Mouse (Mus musculus) gastrocnemius, adult 18-20 months (tissue): ENCODE results near the gene Git2. TPM values are rescaled to one million over a fixed set of nuclear protein-coding genes. Genes with fewer than 3 reads are reported as not detected.

Experiments used
- DNase-seq: peaks from one replicate; pipeline ENCODE4 v3.0.0; 2021; ENCODE audit warnings: low spot score
- total RNA-seq, 2 experiments: library from RNA; stranded (reverse); gene quantifications; 2 replicates each; pipeline ENCODE4 v1.2.3; 2021

Gene Git2
- total RNA-seq, 2 experiments from 2014 or later, result 13.3 to 16.2 TPM

DNA sequence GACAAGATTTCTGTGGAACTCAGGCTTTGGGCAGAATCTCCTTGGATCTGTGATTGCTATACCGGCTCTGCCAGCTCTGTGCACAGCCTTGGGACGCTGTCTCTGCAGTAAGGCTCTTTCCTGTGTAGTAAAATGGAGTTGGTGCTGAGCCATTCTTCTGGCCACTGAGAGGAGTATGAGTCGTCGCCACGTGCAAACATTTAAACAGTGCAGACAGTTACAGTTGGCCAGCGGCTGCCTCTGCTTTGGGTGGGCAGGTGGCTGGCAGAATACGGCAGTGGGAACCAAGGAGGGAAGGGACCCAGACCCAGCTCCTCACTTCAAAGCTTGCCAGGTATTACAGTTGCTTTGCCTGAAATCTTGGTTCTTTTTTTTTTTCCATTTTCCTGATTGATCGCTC lies 21.9 kb upstream of the Git2 start:
- DNase-seq, result no peak

DNA sequence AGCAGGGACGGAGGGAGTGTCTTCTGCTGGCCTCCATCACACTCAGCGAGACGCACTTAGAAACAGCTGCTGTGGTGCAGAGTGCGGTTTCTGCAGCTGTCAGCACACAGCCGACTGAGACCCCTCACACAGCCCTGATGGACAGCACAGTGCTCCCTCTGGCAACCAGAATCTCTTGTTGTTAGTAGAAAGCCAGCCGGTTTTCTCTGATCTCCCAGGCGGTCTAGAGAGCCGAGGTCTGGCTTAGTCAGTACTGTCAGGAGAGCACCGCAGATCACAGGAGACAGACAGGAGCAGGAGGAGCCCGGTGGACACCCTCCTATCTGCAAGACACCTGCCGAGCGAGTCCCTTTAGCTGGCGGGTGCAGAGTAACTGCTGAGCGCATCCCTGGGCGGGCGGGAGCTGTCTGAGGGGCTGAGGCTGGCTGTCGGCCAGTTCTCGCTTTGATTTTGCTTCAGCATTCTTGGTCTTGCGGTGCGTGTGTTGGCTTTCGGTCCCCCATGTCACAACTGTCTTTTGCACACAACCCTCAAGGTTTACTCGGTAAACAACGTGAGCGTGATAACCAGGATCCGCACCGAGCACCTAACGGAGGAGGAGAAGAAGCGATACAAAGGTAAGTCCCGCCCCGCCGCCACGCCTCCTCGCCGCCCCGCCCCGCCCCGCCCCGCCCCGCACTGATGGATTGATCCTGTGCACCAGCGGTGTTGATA lies 21.1 kb upstream of the Git2 start:
- no peak for DNase-seq

DNA sequence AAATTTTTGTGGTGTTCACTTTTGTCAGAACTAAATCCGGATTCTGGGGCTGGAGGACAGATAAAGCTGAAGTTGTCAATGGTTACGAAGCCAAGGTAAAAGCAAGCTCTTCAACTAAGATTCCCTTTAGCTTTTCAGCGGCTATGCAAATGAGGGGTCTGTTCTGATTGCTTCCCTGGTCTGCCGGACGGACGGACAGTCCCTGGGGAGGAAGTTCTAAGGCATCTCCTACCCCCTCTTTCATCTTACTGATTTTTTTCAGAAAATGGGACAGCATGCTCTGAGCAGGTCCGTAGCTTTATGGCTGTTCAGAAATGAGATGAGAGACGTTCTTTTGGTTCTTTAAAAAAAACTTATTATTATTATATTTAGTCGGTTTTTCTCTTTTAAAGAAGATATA lies 20.3 kb upstream of the Git2 start:
- DNase-seq, result no peak

DNA sequence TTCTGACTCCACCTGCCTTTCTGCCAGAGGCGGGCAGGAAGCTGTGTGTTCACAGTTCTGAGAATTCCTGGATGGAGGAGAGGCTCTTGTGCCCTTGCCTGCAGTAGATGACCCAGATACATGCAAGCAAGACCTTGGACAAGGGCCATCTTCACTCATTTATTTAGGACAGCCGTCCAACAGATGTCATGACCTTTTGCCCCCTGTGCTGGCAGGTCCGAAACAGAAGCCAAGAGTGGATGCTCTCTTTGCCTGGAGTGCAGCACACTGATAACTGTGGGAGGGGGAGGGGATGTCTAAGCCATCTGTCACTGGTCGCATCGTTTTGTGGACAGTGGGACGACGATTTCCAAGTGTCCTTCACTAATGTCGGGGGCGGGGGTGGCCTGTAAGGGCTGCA lies 19.9 kb upstream of the Git2 start:
- no peak for DNase-seq

DNA sequence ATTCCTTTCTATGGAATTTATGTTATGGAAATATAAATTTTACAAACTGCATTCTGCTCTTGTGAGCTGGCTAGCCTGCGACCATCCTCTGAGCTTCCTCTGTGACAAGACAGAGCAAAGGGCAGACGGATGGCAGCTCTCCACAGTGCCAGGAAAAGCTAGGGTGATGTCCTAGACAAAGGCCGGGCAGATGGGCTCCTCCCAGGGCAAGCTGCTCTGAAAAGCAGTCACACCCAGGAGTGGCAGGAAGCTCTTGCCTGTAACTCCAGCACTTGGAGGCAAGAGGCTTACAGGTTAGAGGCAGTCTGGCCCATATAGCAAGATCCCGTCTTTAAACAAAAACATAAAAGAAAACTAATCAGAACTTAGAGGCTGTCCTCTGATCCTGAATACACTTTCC lies 19.3 kb upstream of the Git2 start:
- no peak for DNase-seq

DNA sequence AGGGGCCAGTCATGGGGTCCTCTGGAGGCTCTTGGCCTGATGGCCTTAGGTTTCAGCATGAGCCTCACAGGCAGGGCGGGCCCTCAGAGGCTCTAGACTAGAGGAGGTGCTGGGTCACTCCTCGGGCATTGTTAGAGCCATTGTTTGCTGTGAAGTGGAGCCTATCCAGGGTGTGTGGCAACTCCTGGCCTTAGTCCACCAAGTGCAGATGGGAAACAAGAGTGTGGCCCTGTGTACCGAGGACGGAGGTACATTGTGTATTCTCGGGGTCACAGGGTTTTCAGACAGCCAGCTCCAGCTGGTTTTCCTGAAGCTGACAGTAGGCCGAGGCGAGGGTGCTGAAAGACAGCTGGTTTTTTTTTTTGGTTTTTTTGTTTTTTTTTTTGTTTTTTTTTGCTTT lies 18.0 kb upstream of the Git2 start:
- DNase-seq, result peak; percentile 24

DNA sequence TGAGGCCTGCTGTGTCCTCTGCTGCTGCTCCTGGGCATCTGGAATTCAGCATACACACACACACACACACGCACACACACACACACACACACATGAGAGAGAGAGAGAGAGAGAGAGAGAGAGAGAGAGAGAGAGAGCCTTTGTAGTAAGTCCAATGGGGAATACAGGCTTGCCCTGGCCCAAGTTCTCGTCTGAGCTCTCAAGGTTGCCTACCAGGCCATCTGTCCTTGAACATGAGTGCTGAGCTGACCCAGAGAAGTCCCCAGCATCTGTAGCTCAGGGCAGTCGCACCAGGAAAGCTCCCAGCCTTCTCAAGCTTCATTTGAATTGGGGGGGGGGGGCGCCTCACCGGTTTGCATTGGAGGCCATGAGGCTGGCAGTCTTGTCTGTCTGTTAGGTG lies 9.9 kb upstream of the Git2 start:
- no peak for DNase-seq

DNA sequence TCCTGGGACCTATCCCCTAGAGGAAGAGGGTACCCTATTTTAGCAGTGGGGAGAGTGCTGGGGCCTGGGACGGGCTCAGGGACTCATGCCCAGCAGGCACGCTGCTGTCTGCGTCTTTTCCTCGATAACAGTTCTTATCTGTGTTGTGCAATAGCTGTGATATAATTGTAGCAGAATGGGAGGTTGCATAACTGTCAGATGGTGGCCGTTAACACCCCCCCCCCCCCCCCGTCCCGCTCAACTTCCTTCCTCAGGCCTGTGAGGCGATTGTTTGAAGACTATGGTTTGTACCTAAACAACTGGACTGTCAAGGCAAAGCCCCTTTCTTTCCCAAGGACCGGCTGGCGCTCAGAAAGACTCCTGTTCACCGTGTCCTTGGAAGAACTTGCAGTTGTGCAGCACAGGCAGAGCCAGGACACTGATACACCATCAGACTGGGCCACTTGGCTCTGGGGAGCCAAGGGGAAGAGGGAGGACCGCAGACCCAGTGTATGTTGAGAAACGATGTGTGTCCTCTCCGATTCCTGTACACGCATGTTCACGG lies 9.4 kb upstream of the Git2 start:
- DNase-seq, result no peak

DNA sequence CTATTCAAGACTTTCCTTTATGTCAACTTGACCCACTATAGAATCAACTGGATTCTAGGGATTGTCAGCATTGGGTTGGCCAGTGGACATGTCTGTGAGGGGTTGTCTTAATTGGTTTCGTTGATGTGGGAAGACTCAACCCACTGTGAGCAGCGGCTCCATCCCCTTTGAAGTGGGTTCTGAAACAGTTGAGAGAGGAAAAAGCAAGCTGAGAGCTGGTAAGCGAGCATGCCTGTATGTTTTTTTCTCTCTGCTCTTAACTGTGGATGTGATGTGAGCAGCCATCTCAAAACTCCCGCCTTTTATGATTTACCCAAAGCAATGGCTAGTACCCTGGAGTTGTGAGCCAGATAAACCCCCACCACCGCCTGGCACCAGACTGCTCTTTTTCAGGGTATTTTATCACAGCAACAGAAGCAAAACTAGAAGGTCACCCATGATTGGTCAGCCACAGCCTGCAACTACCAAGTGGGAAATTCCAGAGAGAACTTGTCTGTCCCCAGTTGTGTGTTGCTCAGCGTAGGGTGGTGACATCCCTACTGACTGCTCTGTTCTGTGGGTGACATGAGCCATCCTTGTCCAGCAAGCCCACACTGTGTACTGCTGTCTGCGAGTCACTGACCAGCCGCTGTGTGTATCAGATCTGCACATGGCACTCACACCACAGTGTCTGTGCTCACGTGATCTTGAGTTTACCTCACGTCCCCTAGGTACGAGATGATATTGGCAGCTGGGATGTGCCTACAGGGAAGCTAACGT lies 8.3 kb upstream of the Git2 start:
- no peak for DNase-seq

DNA sequence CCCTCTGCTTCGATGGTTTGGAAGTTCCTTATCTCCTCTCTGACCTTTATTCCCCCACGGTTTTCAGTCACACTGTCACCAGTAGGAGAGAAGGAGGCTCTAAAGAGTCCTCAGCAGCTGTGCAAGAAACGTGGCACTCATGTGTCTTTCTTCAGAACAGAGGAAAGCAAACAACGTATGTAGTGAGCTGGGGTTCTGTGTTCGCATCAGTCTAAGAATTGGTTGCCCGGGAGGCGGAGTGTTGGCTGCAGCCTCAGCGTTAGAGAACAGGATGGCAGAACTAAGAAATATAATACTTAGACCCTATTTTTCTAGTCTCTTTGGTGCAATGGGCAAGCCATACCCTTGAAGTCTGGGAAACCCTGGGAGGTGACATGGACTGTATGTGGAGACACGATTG lies 7.7 kb upstream of the Git2 start:
- DNase-seq, result no peak

DNA sequence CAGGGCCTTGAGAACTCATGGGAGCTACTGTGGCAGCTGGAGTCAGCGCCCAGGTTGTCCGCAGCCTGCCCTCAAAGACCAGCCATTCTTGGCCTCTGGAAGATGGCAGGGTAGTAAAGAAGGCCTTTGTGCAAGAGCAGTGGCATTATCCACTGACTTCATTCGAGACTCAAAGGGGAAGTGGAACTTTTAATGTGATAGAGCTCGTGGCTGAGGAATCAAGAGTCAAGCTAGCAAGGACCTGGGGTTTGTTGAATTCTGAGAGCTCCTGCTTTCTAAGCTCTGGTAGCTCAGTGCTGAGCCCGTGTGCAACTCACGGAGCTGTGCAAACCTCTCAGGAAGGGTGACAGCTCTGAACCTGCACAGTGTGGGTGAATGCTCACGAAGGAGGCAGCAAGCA lies 5.6 kb upstream of the Git2 start:
- no peak for DNase-seq

DNA sequence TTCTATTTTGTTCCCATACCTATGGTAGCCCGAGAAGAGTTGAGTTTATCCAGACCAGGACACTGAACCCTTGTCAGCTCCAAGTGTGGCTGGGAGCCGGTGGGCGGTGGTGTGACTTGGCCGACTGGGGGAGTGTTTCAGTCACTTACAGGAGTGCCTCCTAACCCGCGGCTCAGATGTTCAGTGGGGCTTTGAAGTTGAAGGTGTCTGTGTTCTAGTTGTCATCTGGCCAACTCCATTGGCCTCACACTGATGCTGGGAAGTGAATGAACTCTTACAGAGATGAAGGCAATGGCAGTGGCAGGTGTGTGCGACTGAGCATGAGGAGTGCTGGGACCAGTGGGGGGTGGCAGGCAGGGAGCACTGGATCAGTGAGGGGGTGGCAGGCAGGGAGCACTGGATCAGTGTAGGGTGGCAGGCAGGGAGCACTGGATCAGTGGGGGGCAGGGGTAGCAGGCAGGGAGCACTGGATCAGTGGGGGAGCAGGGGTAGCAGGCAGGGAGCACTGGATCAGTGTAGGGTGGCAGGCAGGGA lies 4.7 kb upstream of the Git2 start:
- DNase-seq, result no peak

DNA sequence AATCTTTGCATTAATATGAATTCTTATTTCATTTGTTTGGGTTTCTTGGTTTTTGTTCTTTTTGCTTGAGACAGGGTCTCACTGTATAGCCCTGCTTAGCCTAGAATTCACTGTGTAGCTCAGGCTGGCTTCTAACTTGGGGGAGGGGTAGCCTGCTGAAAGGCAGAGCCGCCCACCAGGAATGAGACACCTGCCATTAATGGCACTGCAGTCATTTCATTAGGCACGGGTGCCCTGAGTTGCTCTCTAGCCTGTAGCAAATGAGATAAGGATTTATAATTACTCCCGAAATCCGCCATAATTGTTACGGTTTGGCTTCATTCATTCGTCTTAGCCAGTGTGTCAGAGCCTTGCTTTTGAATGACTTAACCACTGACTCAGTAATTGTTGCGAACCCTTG lies 857 bp upstream of the Git2 start:
- no peak for DNase-seq

DNA sequence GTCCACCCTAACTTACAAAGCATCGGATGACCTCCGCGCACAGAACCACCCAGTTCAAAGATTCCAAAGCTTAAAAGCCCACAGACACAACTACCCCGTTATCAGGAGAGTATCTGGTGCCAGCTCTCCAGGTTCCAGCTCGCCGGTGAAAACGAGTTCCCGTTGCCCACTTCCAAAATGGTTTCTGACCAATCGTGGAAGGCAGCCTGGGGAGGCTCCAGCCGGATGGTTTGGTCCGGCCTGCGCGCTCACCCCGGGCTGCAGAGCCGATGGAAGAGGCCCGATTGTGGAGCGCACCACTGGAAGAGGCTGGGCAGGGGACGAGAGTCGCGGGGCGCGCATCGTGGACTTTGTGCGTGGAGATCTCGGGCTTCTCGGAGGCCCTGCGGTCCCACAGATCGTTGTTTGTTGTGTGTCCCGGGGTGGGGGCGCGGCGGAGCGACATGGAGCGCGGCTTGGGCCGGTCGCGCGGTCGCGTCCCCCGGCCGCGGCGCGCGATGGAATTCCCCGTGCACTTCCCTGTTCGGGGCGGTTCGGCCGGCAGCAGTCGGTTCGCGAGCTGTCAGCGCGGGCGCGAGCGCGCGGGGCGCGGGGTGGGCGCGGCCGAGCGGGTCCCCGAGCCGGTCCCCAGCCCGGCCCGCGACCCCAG lies 790 bp downstream of the Git2 start, which contains the start of gene Ankrd13a:
Gene Ankrd13a (plus strand): TSS at position 275 of the 649 bp plus-strand sequence.
- DNase-seq, result peak; percentile 91

DNA sequence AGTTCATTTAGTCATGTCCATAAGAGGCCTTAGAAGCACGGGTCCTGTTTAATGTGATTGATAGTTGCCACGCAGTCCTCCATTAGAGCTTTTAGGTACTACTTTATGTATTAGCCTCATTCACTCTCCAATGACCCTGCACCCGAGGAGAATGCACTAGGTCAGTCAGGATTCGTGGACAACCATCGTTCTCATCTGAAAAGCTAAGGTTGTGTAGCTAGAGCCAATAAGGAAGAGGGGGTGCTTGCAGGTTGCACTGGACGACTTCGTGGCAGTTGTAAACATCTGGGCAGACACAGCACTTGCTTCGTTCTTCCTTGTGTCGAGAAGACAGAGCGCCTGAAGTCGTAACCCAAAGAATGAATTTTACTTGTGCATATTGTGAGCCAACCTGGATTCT lies 1.5 kb downstream of the Git2 start:
- DNase-seq, result peak; percentile 11

DNA sequence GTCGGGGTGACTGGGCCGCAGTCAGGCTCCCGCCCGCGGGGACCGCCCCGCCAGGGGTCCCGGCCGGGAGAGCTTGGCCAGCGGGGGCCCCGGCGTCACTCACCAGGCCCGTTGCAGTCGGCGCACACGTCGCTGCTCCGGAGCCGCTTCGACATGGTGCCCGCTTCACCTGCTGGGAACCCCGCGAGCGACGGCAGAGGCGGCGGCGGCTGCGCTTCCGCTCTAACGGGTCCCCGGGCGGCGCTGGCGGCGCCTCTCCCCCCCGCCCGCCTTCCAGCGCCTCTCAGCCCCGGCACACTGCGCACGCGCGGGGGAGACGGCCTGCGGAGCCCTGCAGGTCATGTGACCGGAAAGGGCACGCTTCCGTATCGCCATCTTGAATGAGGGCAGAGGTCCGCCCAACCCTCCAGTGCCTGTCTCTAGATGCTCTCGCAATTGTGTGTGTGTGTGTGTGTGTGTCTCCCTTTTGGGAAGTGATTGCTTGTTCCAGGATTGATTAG lies 2.1 kb downstream of the Git2 start:
- peak; percentile 97 for DNase-seq

DNA sequence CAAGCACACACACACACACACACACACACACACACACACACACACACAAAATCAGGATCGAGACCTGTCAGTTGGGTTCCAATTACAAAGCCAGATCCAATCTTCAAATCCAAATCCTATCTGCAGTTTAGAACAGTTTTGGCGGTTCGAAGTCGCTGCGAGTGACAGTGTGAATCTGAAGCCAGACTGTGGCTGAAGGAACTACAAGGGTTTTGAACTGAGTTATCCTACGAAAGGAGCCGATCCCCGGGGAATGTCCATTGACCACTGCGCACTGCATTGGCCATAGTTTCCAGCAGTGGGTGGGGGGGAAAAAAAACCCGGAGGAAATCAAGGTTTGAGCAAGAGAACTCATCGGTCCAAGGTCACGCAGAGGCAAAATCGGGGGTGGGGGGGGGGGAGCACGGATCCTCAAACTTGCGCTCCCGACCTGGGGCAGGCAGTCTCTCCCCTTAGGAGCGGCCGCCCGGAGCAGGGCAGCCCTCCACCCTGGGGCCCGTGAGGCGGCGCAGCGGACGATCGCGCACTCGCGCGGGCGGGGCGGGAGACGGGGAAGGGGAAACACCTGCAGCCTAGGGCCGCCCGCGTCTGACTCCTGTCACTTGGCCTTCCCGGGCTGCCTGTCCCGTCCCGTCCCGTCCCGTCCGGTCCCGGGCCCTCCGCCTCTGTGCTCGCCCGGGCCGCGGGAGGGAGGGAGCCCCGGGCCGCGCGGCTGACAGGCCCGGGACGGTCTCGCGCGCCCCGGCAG lies 2.7 kb downstream of the Git2 start:
- peak; percentile 47 for DNase-seq

DNA sequence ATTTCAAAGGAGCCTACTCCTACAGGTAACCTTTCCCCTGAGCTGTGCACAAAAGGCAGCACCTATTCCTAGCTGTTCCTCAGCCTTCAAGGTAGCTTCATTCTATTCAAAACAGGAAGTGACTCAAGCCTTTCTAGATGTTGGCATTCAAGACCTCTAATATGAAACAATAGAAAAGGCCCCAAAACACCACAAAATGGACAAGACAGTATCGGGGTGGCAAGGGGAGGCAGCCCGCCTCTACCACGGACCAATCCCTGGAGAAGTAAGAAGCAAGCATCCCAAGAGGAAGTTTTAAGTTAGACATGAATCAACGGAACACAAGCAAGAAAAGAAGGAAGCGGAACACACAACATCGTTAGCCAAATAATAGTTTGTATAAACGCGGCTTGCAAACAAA lies 3.5 kb downstream of the Git2 start:
- DNase-seq, result no peak

DNA sequence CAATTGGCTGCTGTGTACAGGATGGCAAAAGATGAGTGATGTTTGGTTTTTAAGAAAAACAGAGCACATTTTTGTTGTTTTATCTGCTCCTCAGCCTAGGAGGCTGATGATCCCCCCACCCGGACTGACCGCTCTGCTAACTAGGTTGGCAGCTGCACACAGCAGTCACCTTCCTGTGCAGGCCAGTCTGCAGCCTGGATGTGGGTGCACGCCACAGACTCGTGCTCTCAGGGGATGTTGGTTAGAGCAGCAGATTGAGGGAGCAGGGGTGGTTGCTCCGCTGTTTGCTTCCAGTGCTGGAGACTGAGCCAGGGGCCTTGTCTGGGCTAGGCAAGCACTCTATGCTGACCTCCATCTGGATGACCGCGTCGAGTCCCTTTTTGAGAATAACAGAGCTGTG lies 5.5 kb downstream of the Git2 start:
- no peak for DNase-seq

DNA sequence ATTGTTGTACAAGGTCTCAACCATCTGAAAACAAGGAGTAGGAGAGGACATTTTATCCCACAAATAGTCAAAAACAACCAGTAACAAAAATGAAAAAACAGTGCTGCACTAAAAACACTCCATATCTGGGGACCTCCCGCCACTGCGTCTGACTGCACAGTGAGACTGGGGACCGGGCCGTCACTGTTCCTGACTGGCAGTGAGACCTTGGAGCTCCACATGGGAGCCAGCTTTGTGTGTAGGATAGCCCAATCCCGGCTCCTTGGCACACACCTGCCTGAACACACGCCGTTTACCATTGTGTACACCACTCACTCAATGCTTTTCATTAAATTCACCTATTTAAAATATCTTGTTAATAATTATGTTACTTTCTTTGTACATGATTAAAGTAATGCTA lies 8.1 kb downstream of the Git2 start:
- DNase-seq, result no peak

DNA sequence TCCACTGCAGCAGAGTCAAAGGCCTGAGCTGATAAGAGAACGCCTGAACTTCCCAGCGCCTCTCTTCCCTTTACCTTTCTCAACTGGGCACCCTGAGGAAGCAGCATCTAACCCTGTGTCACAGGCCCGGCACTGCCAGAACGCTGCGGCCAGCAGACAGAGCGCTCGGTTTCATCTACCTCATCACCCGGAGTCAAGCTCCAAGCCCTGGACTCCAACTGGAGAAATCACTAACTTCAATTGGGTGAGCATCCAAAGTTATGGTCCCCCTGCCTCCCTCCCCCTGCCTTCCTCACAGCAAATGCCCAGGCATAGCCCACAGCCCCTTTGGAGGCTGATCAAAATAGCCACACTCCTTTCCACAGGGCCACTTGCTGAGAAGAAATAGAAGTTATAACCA lies 8.6 kb downstream of the Git2 start:
- DNase-seq, result no peak
